Mouse (Mus musculus) large intestine, adult 2 months (tissue): ENCODE results near the gene Adad1. TPM values are rescaled to one million over a fixed set of nuclear protein-coding genes. Genes with fewer than 3 reads are reported as not detected.
A peak's percentile ranks its signal among the peaks of the same experiment; 100 is the strongest.

Source experiments
- DNase-seq: peaks from one replicate; pipeline ENCODE4 v3.0.0-alpha.2; 2012; ENCODE audit warnings: low read depth, low spot score
- WGBS: fragments of 180-500 bp; shearing (Covaris S2); methylation state at CpG from one replicate; pipeline ENCODE4 v1.1.7; 2018; 5-methylcytosine and 5-hydroxymethylcytosine counted together
- polyA plus RNA-seq: library from polyadenylated mRNA; depleted of rRNA; stranded (reverse); fragments of >200 nt; gene quantifications from 2 replicates; pipeline ENCODE4 v1.2.3, GENCODE M21; 2012; rRNA removed

Gene Adad1
- polyA plus RNA-seq, 1 experiment, result not detected

DNA sequence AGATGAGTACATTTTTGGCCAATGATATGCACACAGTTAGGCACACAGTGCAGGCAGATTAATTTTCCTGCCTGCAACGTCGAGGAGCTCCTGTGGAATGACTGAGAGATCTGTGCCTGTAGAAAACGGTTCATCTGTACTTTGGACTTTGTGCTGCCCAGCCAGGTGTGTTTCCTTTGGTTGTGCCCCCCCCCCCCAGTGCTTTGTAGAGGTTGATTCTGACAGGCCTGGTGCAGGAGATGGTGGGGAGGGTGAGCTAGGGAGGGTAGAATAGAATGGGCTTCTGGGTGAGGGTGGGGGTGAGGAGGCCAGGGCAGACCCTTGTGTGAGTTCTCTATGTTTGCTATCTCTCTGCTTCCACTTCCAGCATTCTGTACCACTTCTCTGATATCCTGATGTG, 94.9 kb downstream of the Adad1 start:
- 26% methylated on average over 3 of the region's 3 CpGs for WGBS
- peak; percentile 7 for DNase-seq

DNA sequence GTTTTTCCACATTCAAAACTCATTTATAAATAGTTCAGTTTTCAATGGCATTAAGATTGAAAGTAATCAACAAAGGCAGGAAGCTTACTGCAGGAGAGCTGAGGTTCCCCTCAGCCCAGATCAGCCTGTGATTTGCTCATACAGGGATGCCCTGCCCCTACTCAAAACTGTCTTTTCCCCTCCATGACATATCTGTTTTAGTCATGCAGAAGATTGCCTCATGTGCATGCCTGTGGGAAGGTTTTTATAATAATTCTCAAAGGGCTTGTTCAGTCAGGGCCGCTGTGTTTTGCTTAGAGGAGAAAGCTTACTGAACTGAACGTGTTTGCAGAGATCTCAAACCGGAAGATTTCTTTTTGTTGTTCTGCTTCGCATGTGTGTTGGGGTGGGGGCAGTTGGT, 97.8 kb downstream of the Adad1 start:
- WGBS, result 82% methylated on average over 4 of the region's 4 CpGs
- DNase-seq, result no peak

- 91% methylated on average over 2 of the region's 2 CpGs for WGBS
- no peak for DNase-seq
Measured at GRCm38 (mm10) chr3:37169283-37169682, 106.0 kb downstream of the Adad1 start.

Other genes starting within 250 kb of the Adad1 start
- 9.0 and 21.2 TPM in 2 replicates for gene 4932438A13Rik, start 200.4 kb upstream of the Adad1 start, polyA plus RNA-seq
- gene Il2, start 62.4 kb downstream of the Adad1 start, polyA plus RNA-seq, result not detected in 2 replicates
- 0.11 and 0.16 TPM in 2 replicates for gene Il21, start 169.1 kb downstream of the Adad1 start, polyA plus RNA-seq
- 0.62 and 0.81 TPM in 2 replicates for gene Bbs12, start 249.0 kb downstream of the Adad1 start, polyA plus RNA-seq
- gene Cetn4, start 249.2 kb downstream of the Adad1 start, polyA plus RNA-seq, result 0.07 and 0.14 TPM in 2 replicates